Mouse (Mus musculus) heart, embryonic 13.5 days (tissue): ENCODE results near the gene Pla2g15. TPM values are rescaled to one million over a fixed set of nuclear protein-coding genes. Genes with fewer than 3 reads are reported as not detected.
A peak's percentile ranks its signal among the peaks of the same experiment; 100 is the strongest.

Experiments used
- ATAC-seq: fragments of 200-750 bp; cut with Nextera tagmentation; 2 replicates; pipeline ENCODE4 v1.8.0; 2017; ENCODE audit warnings: moderate TSS enrichment; ENCODE audit not compliant: insufficient number of reproducible peaks, low FRiP score, low TSS enrichment; ENCODE audit errors: extremely low read depth
- H3K27ac ChIP-seq: fragments of 300-500 bp; sonication (generic); replicated peaks from 2 replicates; pipeline ENCODE4 v1.5.1; 2015; ENCODE audit warnings: moderate library complexity, mild to moderate bottlenecking, inconsistent platforms
- H3K27me3 ChIP-seq: fragments of 300-500 bp; sonication (generic); replicated peaks from 2 replicates; pipeline ENCODE4 v1.6.1; 2015; ENCODE audit warnings: mild to moderate bottlenecking, inconsistent platforms
- H3K36me3 ChIP-seq: fragments of 300-500 bp; sonication (generic); 2 replicates; pipeline ENCODE4 v1.6.1; 2015; ENCODE audit warnings: mild to moderate bottlenecking, inconsistent platforms
- H3K4me1 ChIP-seq: fragments of 300-500 bp; sonication (generic); 2 replicates; pipeline ENCODE4 v1.6.1; 2015; ENCODE audit warnings: inconsistent platforms
- H3K4me2 ChIP-seq: fragments of 300-500 bp; sonication (generic); 2 replicates; pipeline ENCODE4 v1.6.1; 2015; ENCODE audit warnings: inconsistent platforms, mild to moderate bottlenecking, moderate library complexity
- H3K4me3 ChIP-seq: fragments of 300-500 bp; sonication (generic); 2 replicates; pipeline ENCODE4 v1.5.1; 2015; ENCODE audit warnings: moderate library complexity, mild to moderate bottlenecking, inconsistent platforms
- H3K9ac ChIP-seq: fragments of 300-500 bp; sonication (generic); 2 replicates; pipeline ENCODE4 v1.6.1; 2015; ENCODE audit warnings: inconsistent platforms, mild to moderate bottlenecking, moderate library complexity
- H3K9me3 ChIP-seq: fragments of 300-500 bp; sonication (generic); 2 replicates; pipeline ENCODE4 v1.6.1; 2016; ENCODE audit warnings: inconsistent platforms
- WGBS: fragments of 180-500 bp; shearing (Covaris S2); methylation state at CpG from one replicate; pipeline ENCODE4 v1.1.7; 2015; ENCODE audit warnings: mixed read lengths; 5-methylcytosine and 5-hydroxymethylcytosine counted together
- polyA plus RNA-seq: library from polyadenylated mRNA; unstranded; fragments of >200 nt; fragmentation: Nextera tagmentation; extraction: Ambion mirVana; gene quantifications from 2 replicates; pipeline ENCODE4 v1.2.1, GENCODE M21; 2015

The Pla2g15 gene
- polyA plus RNA-seq, 1 experiment from 2014 or later: 8.4 TPM

DNA sequence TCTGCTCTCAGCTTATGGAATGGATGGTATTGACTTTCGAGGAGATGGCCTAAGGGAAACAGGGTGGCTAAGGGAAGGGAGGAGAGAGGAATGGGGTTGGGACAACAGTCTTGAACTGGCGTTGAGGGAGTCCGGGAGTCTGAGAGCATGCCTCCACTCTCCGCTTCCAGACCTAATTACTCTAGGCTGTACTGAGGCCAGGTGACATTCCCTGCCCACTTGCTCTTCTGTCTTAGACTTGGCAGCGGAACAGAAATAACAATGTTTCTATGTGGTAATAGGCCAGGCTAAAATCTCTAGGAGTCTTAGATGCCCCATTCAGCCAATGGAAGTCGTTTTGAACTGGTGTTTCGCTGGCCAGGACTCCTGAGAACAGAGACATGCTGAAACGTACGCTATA, 842 bp downstream of the Pla2g15 start:
- H3K36me3 ChIP-seq: peaks cover 20% of the 10 kb centered on the region
- WGBS: 74% methylated on average over 9 of the region's 9 CpGs
- peak overlapping the region; percentile 86 for H3K4me2 ChIP-seq
- H3K4me1 ChIP-seq: peaks cover 25% of the 10 kb centered on the region
- no peak for ATAC-seq
- no peaks in the 10 kb centered on the region for H3K9me3 ChIP-seq
- no peak overlapping the region for H3K27ac ChIP-seq
- H3K4me3 ChIP-seq: peak overlapping the region; percentile 68
- peak overlapping the region; percentile 80 for H3K9ac ChIP-seq
- no peaks in the 10 kb centered on the region for H3K27me3 ChIP-seq

DNA sequence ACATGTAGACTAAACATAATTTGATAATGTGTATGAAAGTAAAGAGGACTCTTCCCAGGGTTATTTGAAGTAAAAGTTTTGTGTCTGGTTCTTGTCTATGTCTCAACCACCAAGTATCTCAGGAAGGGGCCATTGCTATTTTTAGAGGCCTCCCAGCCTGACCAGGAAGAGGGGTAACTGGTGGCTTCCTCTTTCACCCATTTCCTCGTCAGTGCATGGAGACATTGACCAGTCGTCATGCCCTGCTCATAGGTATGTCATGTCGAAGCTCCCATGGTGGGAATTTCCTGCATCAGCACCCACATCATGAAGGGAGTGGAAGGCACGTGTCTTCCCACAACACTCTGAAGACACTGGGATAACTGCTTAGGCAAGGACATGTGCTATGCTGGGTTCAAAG, 2.7 kb downstream of the Pla2g15 start:
- Histone ChIP-seq H3K9ac (no peak overlapping the region), H3K27me3 (no peaks in the 10 kb centered on the region), H3K27ac (no peak overlapping the region), H3K9me3 (no peaks in the 10 kb centered on the region), H3K4me3 (no peak overlapping the region), H3K36me3 (peaks cover 34% of the 10 kb centered on the region), H3K4me1 (peaks cover 25% of the 10 kb centered on the region), H3K4me2 (no peak overlapping the region)
- no peak for ATAC-seq
- WGBS: 39% methylated on average over 4 of the region's 4 CpGs

DNA sequence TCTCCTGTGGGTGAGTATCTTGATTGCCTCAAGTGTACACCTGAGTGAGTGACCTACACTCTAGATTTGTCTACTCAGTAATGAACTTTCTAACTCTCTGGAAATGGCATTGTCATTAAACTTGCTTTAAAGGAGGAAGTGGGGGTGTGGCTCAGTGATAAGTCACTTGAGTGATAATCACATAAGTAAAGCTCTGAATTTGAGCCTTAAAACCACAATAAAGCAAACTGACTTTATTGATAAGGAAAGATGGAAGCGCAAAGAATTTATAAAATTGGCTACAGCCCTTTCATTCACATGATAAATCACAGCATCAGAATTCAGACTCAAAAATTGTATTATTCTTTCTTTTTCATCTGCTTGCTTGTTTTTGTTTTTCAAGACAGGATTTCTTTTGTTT, 7.2 kb downstream of the Pla2g15 start:
- Histone ChIP-seq H3K36me3 (peaks cover 65% of the 10 kb centered on the region), H3K9ac (no peak overlapping the region), H3K9me3 (no peaks in the 10 kb centered on the region), H3K4me3 (no peak overlapping the region), H3K4me2 (no peak overlapping the region), H3K27me3 (no peaks in the 10 kb centered on the region), H3K27ac (no peak overlapping the region), H3K4me1 (peaks cover 10% of the 10 kb centered on the region)
- ATAC-seq: no peak
- 82% methylated on average over 1 of the region's 1 CpGs for WGBS

DNA sequence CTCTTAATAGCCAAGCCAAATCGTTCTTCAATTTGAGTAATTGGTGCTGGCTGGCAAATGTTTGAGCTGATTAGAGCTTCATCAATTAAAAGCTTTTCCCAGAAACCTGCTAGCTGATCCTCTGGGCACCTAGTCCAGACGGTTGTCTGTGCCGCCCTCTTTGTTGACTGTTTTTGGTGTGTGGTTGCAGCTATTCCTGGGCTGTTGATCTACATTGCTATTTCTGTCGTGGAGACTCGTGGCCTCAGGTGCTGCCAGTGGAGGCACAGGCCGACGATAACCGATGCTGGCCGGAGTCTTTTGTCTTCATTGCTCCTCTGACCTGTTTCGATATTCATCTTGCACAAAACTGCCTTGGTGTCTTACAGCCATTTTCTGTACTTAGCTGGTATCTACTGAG, 8.2 kb downstream of the Pla2g15 start:
- no peak for ATAC-seq
- Histone ChIP-seq H3K36me3 (peaks cover 75% of the 10 kb centered on the region), H3K27ac (no peak overlapping the region), H3K4me2 (no peak overlapping the region), H3K27me3 (no peaks in the 10 kb centered on the region), H3K4me1 (peaks cover under 1% of the 10 kb centered on the region; the same call in 1 of the 2 replicates), H3K9ac (no peak overlapping the region), H3K4me3 (no peak overlapping the region), H3K9me3 (no peaks in the 10 kb centered on the region)
- 66% methylated on average over 10 of the region's 10 CpGs for WGBS

DNA sequence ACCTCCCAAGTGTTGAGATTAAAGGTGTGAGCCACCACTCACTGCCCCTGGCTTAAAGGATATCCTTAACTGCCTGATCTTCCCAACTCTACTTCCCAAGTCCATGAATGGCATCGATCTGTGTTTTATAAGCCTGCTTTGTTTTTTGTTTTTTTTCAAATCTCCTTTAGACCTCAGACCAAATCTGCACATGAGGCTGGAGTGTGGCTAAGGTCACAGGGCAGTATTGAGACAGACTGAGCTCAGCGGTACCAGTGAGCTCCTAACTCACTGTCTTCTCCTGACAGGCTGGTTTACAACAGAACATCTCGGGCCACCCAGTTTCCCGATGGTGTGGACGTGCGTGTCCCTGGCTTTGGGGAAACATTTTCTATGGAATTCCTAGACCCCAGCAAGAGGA, 9.7 kb downstream of the Pla2g15 start:
- 83% methylated on average over 6 of the region's 6 CpGs for WGBS
- no peak overlapping the region for H3K27ac ChIP-seq
- no peak overlapping the region for H3K4me3 ChIP-seq
- no peak overlapping the region for H3K4me2 ChIP-seq
- no peak overlapping the region for H3K9ac ChIP-seq
- no peak for ATAC-seq
- H3K9me3 ChIP-seq: no peaks in the 10 kb centered on the region
- peaks cover 79% of the 10 kb centered on the region for H3K36me3 ChIP-seq
- H3K27me3 ChIP-seq: no peaks in the 10 kb centered on the region
- no peaks in the 10 kb centered on the region for H3K4me1 ChIP-seq

DNA sequence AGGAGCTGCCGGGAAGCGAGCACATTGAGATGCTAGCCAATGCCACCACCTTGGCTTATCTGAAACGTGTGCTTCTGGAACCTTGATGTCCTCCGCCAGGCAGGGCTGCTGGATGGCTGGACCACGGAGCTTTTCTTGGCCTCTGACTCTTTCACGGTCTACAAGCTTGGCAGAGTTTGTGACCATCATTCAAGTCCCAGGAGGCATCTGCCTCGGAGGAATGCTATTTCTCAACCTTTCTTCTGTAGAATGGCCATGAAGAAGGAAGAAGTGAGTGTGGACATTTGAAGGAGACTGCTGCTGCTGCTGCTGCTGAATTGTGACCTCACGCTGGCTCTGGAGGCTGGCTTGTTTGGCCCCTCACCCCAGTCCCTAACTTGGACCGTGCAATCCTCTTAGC, 13.1 kb downstream of the Pla2g15 start:
- H3K9ac ChIP-seq: no peak overlapping the region
- peaks cover 50% of the 10 kb centered on the region for H3K36me3 ChIP-seq
- 83% methylated on average over 9 of the region's 9 CpGs for WGBS
- no peaks in the 10 kb centered on the region for H3K27me3 ChIP-seq
- H3K4me2 ChIP-seq: no peak overlapping the region
- no peak overlapping the region for H3K27ac ChIP-seq
- no peak overlapping the region for H3K4me3 ChIP-seq
- H3K4me1 ChIP-seq: peaks cover 16% of the 10 kb centered on the region
- no peak for ATAC-seq
- no peaks in the 10 kb centered on the region for H3K9me3 ChIP-seq

DNA sequence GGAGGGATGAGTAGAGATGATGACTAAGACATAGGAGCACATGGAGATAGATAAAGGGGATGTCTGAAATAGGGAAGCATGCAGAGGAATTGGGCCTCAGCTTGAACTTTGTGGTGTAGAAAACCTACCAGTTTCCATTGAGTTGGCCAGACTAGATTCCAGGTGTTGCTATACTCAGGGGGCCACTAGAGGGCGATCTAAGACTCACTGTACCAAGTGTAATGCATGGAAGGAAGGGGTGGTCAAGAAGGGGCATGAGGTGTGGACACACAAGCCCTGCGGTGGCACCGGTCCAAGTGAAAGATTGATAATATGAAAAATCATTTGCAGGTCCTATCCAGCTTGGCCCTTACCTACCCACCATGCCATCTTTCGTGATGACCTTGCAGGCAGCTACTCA, 15.3 kb downstream of the Pla2g15 start:
- Histone ChIP-seq H3K9me3 (no peaks in the 10 kb centered on the region), H3K4me1 (peaks cover 26% of the 10 kb centered on the region), H3K27ac (no peak overlapping the region), H3K36me3 (peaks cover 43% of the 10 kb centered on the region), H3K4me3 (no peak overlapping the region), H3K27me3 (no peaks in the 10 kb centered on the region), H3K9ac (no peak overlapping the region), H3K4me2 (no peak overlapping the region)
- WGBS: 35% methylated on average over 4 of the region's 4 CpGs
- ATAC-seq: no peak

DNA sequence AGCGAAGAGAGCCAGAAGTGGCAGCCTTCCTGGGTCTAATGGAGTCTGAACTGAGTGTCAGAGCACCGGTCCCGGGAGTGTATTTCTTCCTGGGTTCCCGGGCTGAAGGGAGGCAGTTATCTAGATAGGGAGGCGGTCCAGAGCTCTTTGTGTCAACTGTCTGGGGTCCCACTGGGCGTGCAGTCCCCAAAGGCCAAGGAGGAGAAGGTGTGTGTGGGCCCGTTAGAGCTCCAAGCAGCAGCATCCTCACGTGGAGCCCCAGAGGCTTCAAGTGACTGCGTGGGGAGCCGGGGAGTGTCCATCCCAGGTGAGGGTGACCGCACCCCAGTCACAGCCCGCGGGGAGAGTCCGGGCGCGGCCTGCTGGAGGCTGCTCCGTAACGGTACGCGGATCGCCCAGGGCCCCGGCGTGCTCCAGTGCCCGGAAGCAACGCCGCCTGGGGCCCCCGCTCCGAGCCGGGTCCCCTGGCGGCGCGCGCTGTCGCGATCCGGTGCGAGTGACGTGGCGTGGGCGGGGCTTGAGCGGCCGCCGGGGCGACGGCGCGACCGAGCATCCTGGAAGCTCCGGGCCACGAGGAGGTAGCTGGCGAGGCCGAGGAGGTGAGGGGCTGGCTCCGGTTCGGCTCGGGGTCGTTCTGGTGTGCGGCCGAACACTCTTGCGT, 18.3 kb downstream of the Pla2g15 start, which contains the start of gene Slc7a6:
Slc7a6 (plus strand) TSS at position 502 of the 661 bp plus-strand sequence.
- Histone ChIP-seq H3K9me3 (no peaks in the 10 kb centered on the region), H3K36me3 (peaks cover 12% of the 10 kb centered on the region), H3K4me2 (peak within 1 kb of the TSS; percentile 95), H3K4me1 (peaks cover 26% of the 10 kb centered on the region), H3K27me3 (no peaks in the 10 kb centered on the region), H3K27ac (peak within 1 kb of the TSS; percentile 90), H3K4me3 (peak within 1 kb of the TSS; percentile 83), H3K9ac (peak within 1 kb of the TSS; percentile 91)
- 1% methylated on average over 57 of the region's 59 CpGs for WGBS
- peak; percentile 84 for ATAC-seq

DNA sequence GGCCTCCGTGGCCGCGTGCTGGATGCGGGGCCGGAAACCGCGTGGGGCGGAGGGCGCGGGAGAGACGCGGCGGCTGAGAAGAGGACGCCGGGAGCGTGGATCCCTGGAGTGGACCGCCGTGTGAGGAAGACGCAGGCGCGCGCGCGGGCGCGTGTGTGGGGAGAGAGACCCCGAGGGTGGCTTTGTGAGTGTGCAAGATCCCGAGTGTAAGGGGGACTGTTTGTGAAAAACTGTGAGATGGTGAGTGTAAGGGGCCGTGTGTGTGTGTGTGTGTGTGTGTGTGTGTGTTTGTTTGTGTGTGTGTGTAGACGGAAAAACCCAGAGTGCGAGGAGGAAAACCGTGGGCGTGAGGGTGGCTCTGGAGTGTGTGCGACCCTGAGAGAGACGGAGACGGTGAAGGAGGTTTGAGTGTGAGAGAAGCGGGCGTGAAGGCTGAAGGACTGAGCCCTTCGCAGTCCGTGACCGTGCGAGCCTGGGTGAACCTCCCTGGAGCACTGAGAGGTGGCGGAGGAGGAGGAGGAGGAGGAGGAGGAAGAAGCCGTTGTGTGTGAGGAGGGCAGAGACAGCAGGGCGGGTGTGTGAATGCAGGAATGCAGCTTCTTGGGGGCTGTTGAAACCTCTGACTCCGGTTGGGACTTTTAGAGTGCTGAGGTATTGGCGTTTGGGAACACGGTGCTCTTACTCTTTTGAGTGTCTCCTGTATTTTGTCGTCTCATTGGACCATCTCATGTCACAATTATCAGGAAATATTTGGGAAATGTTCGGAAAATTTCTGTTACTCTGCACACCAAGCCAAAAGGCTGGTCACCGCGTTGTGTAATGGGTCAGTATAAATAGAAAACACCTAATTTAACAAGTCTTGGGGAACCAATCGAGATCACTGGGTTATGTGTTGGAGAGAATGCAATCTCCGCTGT, 19.1 kb downstream of the Pla2g15 start:
- peaks cover 26% of the 10 kb centered on the region for H3K4me1 ChIP-seq
- 1% methylated on average over 53 of the region's 54 CpGs for WGBS
- H3K27ac ChIP-seq: peak overlapping the region; percentile 90
- ATAC-seq: no peak
- peak overlapping the region; percentile 83 for H3K4me3 ChIP-seq
- H3K9ac ChIP-seq: peak overlapping the region; percentile 91
- no peaks in the 10 kb centered on the region for H3K9me3 ChIP-seq
- H3K36me3 ChIP-seq: peaks cover 4% of the 10 kb centered on the region
- H3K4me2 ChIP-seq: peak overlapping the region; percentile 95
- H3K27me3 ChIP-seq: no peaks in the 10 kb centered on the region

DNA sequence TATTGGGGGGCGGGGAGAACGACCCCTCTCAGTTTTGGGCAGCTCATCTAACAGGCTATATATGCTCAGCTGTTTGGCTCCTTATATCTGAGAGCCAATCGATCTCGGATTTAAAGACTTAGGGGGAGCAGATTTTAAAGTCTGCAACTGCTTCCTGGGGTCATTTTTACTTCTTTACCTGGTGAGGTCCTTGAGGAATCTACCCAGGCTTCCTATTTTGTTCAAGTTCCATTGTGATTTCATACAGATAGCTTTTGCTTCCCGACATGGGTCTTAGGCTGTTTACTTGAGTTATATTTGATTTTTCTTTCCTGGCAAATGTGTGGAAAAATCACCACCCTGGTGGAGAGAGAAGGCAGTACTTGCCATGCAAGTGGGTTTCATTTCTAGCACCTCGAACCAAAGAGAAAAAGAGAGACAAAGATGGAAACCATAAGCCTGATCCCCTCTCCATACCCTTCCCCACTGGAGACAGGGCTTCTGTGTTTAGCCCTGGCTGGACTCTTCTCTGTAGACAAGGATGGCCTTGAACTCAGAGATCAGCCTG, 19.8 kb downstream of the Pla2g15 start:
- 34% methylated on average over 6 of the region's 6 CpGs for WGBS
- H3K27ac ChIP-seq: peak overlapping the region; percentile 90; the same call in 1 of the 2 replicates

DNA sequence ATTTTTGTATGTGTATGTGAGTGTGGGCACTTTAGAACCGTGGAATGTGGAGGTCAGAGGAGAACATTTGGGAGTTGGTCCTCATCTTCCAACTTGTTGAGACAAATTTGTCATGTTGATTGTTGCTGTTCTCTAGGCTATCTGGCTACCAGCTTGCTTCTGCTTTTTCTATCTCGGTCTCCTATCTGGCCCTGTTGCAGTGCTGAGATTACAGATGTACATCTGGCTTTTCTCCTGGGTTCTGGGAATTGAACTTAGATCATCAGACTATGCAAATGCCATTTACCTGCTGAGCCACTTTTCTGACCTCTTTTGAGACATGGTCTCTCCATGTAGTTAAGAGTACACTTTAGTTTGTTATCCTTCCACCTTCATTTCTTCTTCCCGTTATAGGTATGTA, 23.4 kb downstream of the Pla2g15 start:
- H3K9me3 ChIP-seq: no peaks in the 10 kb centered on the region
- no peak overlapping the region for H3K9ac ChIP-seq
- ATAC-seq: no peak
- no peaks in the 10 kb centered on the region for H3K36me3 ChIP-seq
- H3K4me2 ChIP-seq: no peak overlapping the region
- 76% methylated on average over 3 of the region's 3 CpGs for WGBS
- H3K27me3 ChIP-seq: no peaks in the 10 kb centered on the region
- H3K4me1 ChIP-seq: peaks cover 23% of the 10 kb centered on the region
- H3K4me3 ChIP-seq: no peak overlapping the region
- no peak overlapping the region for H3K27ac ChIP-seq

More for the DNA sequence above, 19.8 kb downstream of the Pla2g15 start:
- Histone ChIP-seq H3K9me3 (no peaks in the 10 kb centered on the region), H3K27me3 (no peaks in the 10 kb centered on the region), H3K36me3 (no peaks in the 10 kb centered on the region), H3K4me2 (peak overlapping the region; percentile 95), H3K9ac (peak overlapping the region; percentile 91), H3K4me1 (peaks cover 26% of the 10 kb centered on the region), H3K4me3 (peak overlapping the region; percentile 83)
- no peak for ATAC-seq
